Mouse (Mus musculus): ENCODE measurements around the gene Plekha3.

- TF ChIP-seq EP300 (optimal IDR thresholded peaks at IDR 0.05) (no peak), CTCF (IDR thresholded peaks at IDR 0.05; ENCODE audit: low read depth) (no peak)
Measured at GRCm38 (mm10) chr2:76702188-76702587, 27.1 kb downstream of the Plekha3 start.
